ENCODE assay signal across 21 mouse cellular contexts in the genomic region with DNA sequence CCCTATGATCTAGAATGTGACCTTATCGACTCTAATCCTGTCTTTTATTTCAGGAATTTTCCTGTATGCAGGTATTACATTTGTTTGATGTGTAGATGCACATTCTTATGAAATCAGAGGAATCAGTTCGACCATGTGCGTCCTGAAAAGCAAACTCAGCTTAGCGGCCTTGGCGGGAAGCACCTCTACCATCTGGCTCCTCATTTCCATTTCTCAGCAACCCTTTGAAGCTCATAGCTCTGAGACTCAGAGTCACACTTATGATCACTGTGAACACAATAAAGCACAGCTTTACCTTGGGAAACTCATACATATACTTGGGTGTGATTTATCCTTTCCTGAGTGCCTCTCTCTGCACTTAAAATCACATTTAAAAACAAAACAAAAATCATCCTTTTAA. TPM values are rescaled to one million over a fixed set of nuclear protein-coding genes. Genes with fewer than 3 reads are reported as not detected.
DNase-seq lines count a peak whose midpoint lies in the region; ATAC-seq lines count a peak whose summit lies in the region.
"Had no signal": no experiment of that assay in that cellular context is flagged by ENCODE, and none has a peak within 500 bp of the region (broad histone marks: within the 10 kb centered on the region; RNA-seq: fewer than 3 reads in every experiment).

No protein-coding gene starts in this region.

- no peak overlapping the region for H3K4me3 ChIP-seq in forebrain, embryonic 15.5 days
- no peak overlapping the region for H3K4me3 ChIP-seq in forebrain, embryonic 12.5 days (replicated peaks)
- no peak overlapping the region for H3K4me3 ChIP-seq in midbrain, embryonic 14.5 days (replicated peaks; ENCODE audit: low read depth, low read length)
- H3K4me3 ChIP-seq in midbrain, embryonic 16.5 days (ENCODE audit: low read depth, low read length), result no peak overlapping the region
- H3K4me3 ChIP-seq in heart, embryonic 10.5 days, result no peak overlapping the region
- H3K4me3 ChIP-seq: embryonic facial prominence, embryonic 15.5 days; hindbrain, embryonic 13.5 days; kidney, embryonic 15.5 days; limb, embryonic 12.5 days; liver, embryonic 12.5 days; neural tube, embryonic 13.5 days had no signal

- no peak overlapping the region for H3K4me2 ChIP-seq in forebrain, embryonic 15.5 days (replicated peaks)
- no peak overlapping the region for H3K4me2 ChIP-seq in forebrain, embryonic 12.5 days
- no peak overlapping the region for H3K4me2 ChIP-seq in midbrain, embryonic 14.5 days (ENCODE audit: low read length)
- H3K4me2 ChIP-seq in midbrain, embryonic 16.5 days (ENCODE audit: low read length), result no peak overlapping the region
- H3K4me2 ChIP-seq: embryonic facial prominence, embryonic 15.5 days; hindbrain, embryonic 13.5 days; kidney, embryonic 15.5 days; limb, embryonic 12.5 days; liver, embryonic 12.5 days; neural tube, embryonic 13.5 days had no signal

- no peak overlapping the region for H3K9ac ChIP-seq in forebrain, embryonic 15.5 days (replicated peaks)
- H3K9ac ChIP-seq in forebrain, embryonic 12.5 days, result no peak overlapping the region
- H3K9ac ChIP-seq in midbrain, embryonic 14.5 days (replicated peaks; ENCODE audit: low read length), result no peak overlapping the region
- no peak overlapping the region for H3K9ac ChIP-seq in midbrain, embryonic 16.5 days (ENCODE audit: low read depth, low read length)
- H3K9ac ChIP-seq: embryonic facial prominence, embryonic 15.5 days; hindbrain, embryonic 13.5 days; kidney, embryonic 15.5 days; limb, embryonic 12.5 days; liver, embryonic 12.5 days; neural tube, embryonic 13.5 days had no signal

- DNase-seq in midbrain, embryonic 14.5 days, result peak; percentile 16
- peak; percentile 40 for DNase-seq in cerebellum, adult 8-10 months
- no peak for DNase-seq in heart, embryonic 10.5 days (ENCODE audit: low spot score)
- DNase-seq: adrenal gland, postnatal 36 days; embryo, embryonic 11 days; kidney, postnatal 4 days; layer of hippocampus, adult 9-11 months; lung, adult 2 months; lung, postnatal 36 days; thymus, postnatal 36 days had no signal

- no peaks in the 10 kb centered on the region for H3K9me3 ChIP-seq in forebrain, embryonic 15.5 days
- no peaks in the 10 kb centered on the region for H3K9me3 ChIP-seq in forebrain, embryonic 12.5 days
- no peaks in the 10 kb centered on the region for H3K9me3 ChIP-seq in midbrain, embryonic 14.5 days (ENCODE audit: control insufficient read depth, low read length)
- H3K9me3 ChIP-seq in midbrain, embryonic 16.5 days (replicated peaks; ENCODE audit: control insufficient read depth, low read length, poor library complexity, severe bottlenecking), result no peaks in the 10 kb centered on the region
- no peaks in the 10 kb centered on the region for H3K9me3 ChIP-seq in heart, embryonic 10.5 days
- H3K9me3 ChIP-seq: embryonic facial prominence, embryonic 15.5 days; hindbrain, embryonic 13.5 days; kidney, embryonic 15.5 days; limb, embryonic 12.5 days; liver, embryonic 12.5 days; neural tube, embryonic 13.5 days had no signal

- no peak overlapping the region for H3K27ac ChIP-seq in forebrain, embryonic 15.5 days (replicated peaks)
- H3K27ac ChIP-seq in forebrain, embryonic 12.5 days, result no peak overlapping the region
- H3K27ac ChIP-seq in midbrain, embryonic 14.5 days (replicated peaks; ENCODE audit: low read depth, low read length), result no peak overlapping the region
- no peak overlapping the region for H3K27ac ChIP-seq in midbrain, embryonic 16.5 days (ENCODE audit: low read length)
- H3K27ac ChIP-seq in heart, embryonic 10.5 days, result no peak overlapping the region
- H3K27ac ChIP-seq: embryonic facial prominence, embryonic 15.5 days; hindbrain, embryonic 13.5 days; kidney, embryonic 15.5 days; limb, embryonic 12.5 days; liver, embryonic 12.5 days; neural tube, embryonic 13.5 days had no signal

- WGBS in forebrain, embryonic 15.5 days, result 74% methylated on average over 5 of the region's 5 CpGs
- 69% methylated on average over 5 of the region's 5 CpGs for WGBS in forebrain, embryonic 12.5 days
- WGBS in midbrain, embryonic 14.5 days, result 53% methylated on average over 5 of the region's 5 CpGs
- 38% methylated on average over 5 of the region's 5 CpGs for WGBS in midbrain, embryonic 16.5 days
- 89% methylated on average over 5 of the region's 5 CpGs for WGBS in heart, embryonic 10.5 days

- peaks cover 9% of the 10 kb centered on the region; the same call in 1 of the 2 replicates for H3K4me1 ChIP-seq in forebrain, embryonic 15.5 days
- peaks cover 17% of the 10 kb centered on the region for H3K4me1 ChIP-seq in forebrain, embryonic 12.5 days
- peaks cover 3% of the 10 kb centered on the region; the same call in 1 of the 2 replicates for H3K4me1 ChIP-seq in midbrain, embryonic 14.5 days (ENCODE audit: control insufficient read depth, insufficient read depth, low read length)
- H3K4me1 ChIP-seq in midbrain, embryonic 16.5 days (ENCODE audit: control insufficient read depth, insufficient read depth, low read length), result 0 out of 2 replicates have a peak, but pooled peaks cover 3% of the 10 kb centered on the region
- no peaks in the 10 kb centered on the region for H3K4me1 ChIP-seq in heart, embryonic 10.5 days
- H3K4me1 ChIP-seq: embryonic facial prominence, embryonic 15.5 days had no signal

- no peaks in the 10 kb centered on the region for H3K27me3 ChIP-seq in forebrain, embryonic 15.5 days
- H3K27me3 ChIP-seq in forebrain, embryonic 12.5 days, result no peaks in the 10 kb centered on the region
- no peaks in the 10 kb centered on the region for H3K27me3 ChIP-seq in midbrain, embryonic 14.5 days (ENCODE audit: control insufficient read depth, insufficient read depth, low read length)
- H3K27me3 ChIP-seq in midbrain, embryonic 16.5 days (ENCODE audit: control insufficient read depth, insufficient read depth, low read depth, low read length), result no peaks in the 10 kb centered on the region
- H3K27me3 ChIP-seq in heart, embryonic 10.5 days (ENCODE audit: insufficient read depth, poor library complexity, severe bottlenecking), result no peaks in the 10 kb centered on the region
- H3K27me3 ChIP-seq: embryonic facial prominence, embryonic 15.5 days; hindbrain, embryonic 13.5 days; kidney, embryonic 15.5 days; limb, embryonic 12.5 days; liver, embryonic 12.5 days; neural tube, embryonic 13.5 days had no signal

- H3K36me3 ChIP-seq in forebrain, embryonic 15.5 days, result no peaks in the 10 kb centered on the region
- no peaks in the 10 kb centered on the region for H3K36me3 ChIP-seq in forebrain, embryonic 12.5 days (replicated peaks)
- no peaks in the 10 kb centered on the region for H3K36me3 ChIP-seq in midbrain, embryonic 14.5 days (ENCODE audit: control insufficient read depth, insufficient read depth, low read length)
- no peaks in the 10 kb centered on the region for H3K36me3 ChIP-seq in midbrain, embryonic 16.5 days (ENCODE audit: control insufficient read depth, insufficient read depth, low read length)
- H3K36me3 ChIP-seq in heart, embryonic 10.5 days, result no peaks in the 10 kb centered on the region
- H3K36me3 ChIP-seq: embryonic facial prominence, embryonic 15.5 days; hindbrain, embryonic 13.5 days; kidney, embryonic 15.5 days; liver, embryonic 12.5 days; neural tube, embryonic 13.5 days had no signal

- 0 out of 2 replicates have a peak, but pooled peaks have one; percentile 32 for ATAC-seq in forebrain, embryonic 15.5 days (replicated peaks)
- ATAC-seq in forebrain, embryonic 12.5 days (ENCODE audit: low FRiP score), result no peak
- ATAC-seq in midbrain, embryonic 14.5 days (ENCODE audit: low FRiP score, low TSS enrichment), result no peak; the same call in 1 of the 2 replicates
- ATAC-seq in midbrain, embryonic 16.5 days, result no peak
- ATAC-seq in CD4-positive, CD25-positive, alpha-beta regulatory T cell, adult 4 months, result no peak
- ATAC-seq: intestine, embryonic 16.5 days; liver, embryonic 12.5 days had no signal

RNA-seq across cellular contexts. Expression of gene Zfand6, which starts 21.8 kb away (rescaled TPM):
- polyA plus RNA-seq in forebrain, embryonic 15.5 days (2015; fragmentation: Nextera tagmentation; extraction: Ambion mirVana), result 190 and 192 TPM in 2 replicates
- polyA plus RNA-seq in forebrain, embryonic 12.5 days (2016; fragmentation: Nextera tagmentation; extraction: Ambion mirVana), result 211 and 215 TPM in 2 replicates
- 180 and 206 TPM in 2 replicates for polyA plus RNA-seq in midbrain, embryonic 14.5 days (2014; fragmentation: Nextera tagmentation; extraction: Ambion mirVana)
- polyA plus RNA-seq in midbrain, embryonic 16.5 days (2015; fragmentation: Nextera tagmentation; extraction: Ambion mirVana), result 169 and 179 TPM in 2 replicates
- 100 to 1,000 TPM; 110 to 144 TPM for polyA plus RNA-seq in CD4-positive, CD25-positive, alpha-beta regulatory T cell, adult 4 months (2017; shearing (Covaris generic))
- polyA plus RNA-seq in heart, embryonic 10.5 days (2016; fragmentation: Nextera tagmentation; extraction: Ambion mirVana), result 155 TPM in 2 replicates
